Mouse (Mus musculus) naive thymus-derived CD4-positive, alpha-beta T cell, adult 2 months (primary cell): ENCODE results near the gene Gdf9.

Experiments
- DNase-seq: peaks from one replicate; pipeline ENCODE4 v3.0.0-alpha.2; 2011; ENCODE audit warnings: low read depth

Gdf9 gene

DNA sequence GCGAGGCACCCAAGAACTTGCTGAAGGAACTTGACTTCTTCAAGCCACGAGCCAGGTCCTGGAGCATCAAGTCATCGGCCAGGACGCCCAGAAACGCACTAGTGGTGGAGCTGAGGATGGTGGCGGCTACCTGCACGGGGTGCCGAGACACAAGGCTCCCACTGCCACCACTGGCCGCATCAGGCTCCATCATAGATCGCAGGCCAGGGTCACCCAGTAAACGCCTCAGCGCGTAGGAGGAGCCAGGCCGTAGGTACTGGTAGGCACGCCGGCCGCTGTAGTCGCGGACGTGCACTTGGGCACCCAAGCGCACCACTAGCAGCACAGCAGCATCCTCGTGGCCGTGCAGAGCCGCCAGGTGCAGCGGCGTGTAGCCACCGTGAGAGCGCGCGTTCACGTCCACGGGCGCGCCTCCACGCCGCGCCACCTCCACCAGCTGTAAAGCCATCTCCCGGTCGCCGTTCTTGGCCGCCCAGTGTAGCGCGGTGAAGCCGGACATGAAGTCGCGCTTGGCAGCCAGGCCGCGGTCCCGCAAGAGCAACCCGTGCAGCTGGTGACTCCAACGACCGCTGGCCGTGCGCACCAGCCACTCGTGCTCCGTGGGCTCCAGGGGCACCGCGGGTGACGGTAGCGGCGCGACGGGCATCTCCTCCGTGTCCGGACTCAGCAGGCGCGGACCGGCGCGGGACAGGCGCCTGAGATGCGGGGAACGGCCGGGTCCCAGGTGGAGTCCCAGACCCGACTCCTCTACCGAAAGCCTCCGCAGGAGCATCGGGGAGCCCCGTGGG is 47.8 kb downstream of the Gdf9 start:
- no peak for DNase-seq

DNA sequence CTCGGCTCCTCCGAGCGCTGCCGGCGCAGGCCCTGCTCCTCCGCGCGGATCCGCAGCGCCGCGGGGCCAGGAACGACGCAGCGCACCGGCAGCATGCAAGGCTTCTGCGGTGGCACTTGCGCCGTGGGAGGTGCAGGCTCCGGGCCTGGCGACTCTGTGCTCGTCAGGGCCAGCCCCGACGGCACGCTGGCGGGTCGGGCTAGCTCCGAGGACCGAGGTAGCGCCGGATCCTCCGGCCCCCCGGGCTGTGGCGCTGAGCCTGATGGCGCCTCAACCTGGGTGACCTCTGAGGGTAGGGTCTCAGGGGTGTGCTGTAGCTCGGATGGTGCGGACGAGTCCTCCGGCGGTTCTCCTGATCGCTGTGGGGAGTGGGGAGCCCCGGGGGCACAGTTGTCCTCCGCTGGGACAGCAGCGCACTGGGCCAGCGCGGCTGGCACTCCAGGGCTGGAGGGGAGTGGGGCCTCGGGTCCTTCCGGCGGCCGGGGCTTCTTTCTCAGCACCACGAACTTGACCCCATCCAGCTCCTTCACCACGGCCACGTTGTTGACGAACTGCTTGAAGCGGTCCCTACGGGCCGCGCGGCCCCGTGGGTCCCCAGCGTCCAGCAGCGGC is 48.5 kb downstream of the Gdf9 start:
- DNase-seq: no peak

DNA sequence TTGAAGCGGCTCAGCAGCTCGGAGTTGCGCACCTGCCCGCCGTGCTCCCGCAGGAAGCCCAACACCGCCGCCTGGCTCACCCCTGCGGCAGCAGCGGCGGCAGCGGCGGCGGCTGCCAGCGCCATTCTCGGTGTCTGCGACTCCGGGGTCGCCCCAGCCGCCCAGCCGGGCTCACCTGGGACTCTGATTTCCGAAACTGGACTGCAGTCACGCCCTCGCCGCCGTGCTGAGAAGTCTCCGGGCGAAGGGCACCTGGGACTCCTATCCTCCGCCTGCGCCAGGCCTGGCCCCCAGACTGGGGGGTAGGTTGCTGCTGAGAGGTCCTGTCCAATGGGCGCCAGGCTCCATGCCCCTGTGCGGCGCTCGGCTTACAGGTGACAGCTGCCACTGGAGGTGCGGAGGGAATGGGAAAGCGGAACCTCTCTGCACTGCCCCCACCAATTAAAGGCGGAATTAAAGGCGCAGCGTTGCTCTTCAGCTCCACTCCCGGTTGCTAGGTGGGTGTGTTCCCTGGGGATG is 49.0 kb downstream of the Gdf9 start, which contains the start of the genes Gm9945 and Sowaha:
Gene Gm9945 (plus strand): TSS at position 384 of the 519 bp plus-strand sequence.
Gene Sowaha (minus strand): TSS at position 492 of the 519 bp plus-strand sequence.
- DNase-seq: no peak

DNA sequence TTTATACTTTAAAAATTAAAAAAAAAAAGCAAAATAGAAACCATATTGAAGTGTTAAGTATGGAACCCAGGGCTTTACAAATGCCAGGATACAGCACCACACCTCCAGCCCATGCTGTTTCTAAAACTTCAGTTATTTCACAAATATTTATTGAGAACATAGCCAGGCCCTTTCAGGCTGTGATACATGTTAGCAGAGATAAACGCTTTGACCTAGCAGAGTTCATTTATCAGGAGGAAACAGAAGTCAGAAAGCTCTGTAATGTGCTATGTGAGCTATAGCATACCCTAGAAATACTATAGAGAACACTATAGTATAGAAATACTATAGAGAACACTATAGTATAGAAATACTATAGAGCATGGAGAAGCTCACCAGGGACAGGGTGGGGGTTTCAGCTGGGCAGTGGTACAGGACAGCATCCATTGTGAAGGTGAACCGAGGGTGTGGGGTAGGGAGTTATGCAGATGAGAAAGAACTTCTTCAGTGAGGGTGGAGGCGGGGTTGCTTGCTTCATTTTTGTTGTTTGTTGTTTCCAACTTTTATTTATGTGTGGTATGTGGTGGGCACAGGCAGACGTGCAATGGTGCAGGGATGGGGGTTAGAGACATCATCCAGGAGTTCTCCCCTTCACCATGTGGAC is 50.4 kb downstream of the Gdf9 start:
- DNase-seq: no peak

DNA sequence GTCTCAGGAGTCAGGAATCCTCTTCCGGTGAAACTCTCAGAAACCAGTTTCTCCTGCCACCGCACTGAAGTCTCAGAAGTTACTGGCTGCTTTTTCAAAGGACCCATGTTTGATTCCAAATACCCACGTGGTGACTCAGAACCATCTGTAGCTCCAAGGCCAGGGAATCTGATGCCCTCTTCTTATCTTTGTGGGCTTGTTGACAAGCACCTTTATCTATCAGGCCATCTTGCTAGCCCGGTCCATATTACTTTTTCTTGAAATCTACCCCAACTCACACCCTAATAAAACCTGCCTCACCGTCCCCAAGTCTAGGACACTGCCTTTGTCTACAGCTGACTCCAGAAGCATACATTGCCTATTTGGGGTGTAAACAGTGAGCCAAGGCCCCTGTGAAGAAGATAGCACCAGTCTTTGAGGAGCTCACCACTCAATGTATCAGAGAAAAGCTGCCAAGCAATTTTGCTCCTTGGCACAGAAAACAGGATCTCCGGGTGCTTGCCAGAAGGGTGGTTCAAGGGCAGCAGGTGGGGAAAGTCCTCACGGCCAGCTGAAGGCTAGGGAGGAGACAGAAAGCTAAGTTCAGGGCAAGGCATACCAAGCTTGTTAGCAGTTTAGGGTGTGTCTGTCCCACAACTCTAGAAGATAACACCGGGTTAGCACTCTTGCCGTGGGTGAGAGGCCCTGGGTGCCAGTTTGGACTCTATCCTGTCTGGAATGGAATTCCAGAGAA is 52.5 kb downstream of the Gdf9 start:
- no peak for DNase-seq

DNA sequence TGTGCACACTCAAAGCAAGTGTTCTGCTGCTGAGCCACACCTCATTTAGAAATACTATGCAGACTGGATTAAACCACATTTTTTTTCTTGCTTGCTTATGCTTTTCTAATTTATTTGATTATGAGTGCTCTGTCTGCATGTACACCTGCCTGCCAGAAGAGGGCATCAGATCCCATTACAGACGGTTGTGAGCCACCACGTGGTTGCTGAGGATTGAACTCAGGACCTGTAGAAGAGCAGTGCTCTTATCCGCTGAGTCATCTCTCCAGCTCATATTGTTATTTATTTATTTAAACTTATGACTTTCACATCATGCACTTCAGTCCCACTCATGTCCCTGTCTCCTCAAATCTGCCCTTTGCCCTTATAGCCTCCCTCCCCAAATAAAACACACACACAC is 54.9 kb downstream of the Gdf9 start:
- DNase-seq: no peak

DNA sequence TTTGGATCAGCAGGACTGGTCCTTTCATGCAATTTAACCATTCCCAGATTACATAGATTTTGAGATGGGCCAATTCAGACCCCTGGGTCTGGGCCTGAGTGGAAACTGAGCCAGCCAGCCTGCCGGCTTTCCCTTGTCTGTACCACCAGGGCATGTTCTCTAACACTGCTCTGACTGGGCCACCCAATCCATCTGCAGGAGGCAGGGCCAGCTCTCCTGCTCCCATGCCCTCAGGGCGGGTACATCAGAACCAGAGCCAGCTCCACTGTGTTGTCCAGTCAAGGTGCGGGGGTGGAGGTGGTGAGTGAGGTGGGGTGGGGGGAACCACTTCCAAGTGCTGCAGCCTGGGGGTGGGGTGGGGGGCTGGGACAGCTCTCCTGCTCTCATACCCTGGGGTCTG is 55.5 kb downstream of the Gdf9 start:
- DNase-seq: no peak

DNA sequence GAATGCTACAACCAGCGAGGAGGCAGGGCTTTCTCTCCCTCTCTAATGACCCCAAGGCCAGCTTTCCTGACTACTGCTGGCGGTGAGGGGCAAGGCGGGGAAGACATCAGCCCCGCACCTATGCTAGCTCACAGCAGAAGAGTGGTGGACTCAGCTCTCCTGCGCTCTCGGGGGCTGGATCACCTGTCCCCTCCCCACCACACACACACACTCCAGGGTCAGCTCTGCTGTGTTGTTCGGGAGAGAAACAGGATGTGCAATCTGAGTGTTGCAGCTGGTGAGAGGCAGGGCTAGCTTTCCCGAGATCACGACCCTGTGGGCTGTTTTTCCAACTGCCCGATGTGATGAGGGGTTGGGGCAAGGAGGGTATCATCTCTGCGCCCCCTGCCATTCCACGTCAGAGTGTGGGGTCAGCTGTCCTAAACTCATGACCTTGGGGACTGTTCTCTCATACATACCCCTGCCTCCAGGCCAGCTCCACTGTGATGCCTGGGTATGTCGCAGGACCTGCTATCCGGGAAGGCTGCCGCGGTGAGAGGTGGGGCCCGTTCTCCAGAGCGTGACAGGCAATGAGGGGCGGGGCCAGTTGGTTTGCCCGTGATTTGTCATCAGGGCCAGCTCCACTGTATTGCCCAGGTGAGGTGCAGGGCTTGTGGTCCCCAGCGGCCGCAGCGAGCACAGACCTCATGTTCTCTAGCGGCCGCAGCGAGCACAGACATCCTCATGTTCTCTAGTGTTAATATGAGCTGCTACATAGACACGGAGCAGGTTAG is 56.2 kb downstream of the Gdf9 start:
- no peak for DNase-seq
